Mouse (Mus musculus) megakaryocyte, embryonic 14.5 days (primary cell): ENCODE measurements around the gene Aicda.
"Not testable (repeated sequence)": the region's sequence is repeated elsewhere in the genome, so short reads cannot be mapped to it uniquely, and the experiment has no call there.

Source experiments
- FLI1 ChIP-seq: IDR thresholded peaks from 2 replicates; pipeline ENCODE4 v1.6.1; 2012; ENCODE audit warnings: low read length, inconsistent platforms, mixed read lengths
- GATA1 ChIP-seq: IDR thresholded peaks from 3 replicates; pipeline ENCODE4 v1.6.1; 2012; ENCODE audit warnings: mixed read lengths, low read length, inconsistent platforms, borderline replicate concordance

DNA sequence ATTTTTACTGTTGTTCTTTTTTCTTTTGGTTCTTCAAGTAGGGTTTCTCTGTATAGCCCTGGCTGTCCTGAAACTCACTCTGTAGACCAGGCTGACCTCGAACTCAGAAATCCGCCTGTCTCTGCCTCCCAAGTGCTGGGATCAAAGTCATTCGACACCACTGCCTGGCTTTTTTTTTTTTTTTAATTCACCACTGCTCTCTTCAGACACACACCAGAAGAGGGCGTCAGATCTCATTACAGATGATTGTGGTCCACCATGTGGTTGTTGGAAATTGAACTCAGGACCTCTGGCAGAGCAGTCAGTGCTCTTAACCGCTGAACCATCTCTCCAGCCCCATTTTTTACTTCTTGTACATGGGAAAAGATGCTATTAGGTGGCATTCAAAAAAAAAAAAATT is 11.1 kb upstream of the Aicda start:
- TF ChIP-seq GATA1, FLI1: not testable (repeated sequence)
